Mouse (Mus musculus) retina, embryonic 14.5 days (tissue): Measurements from ENCODE around the gene Nkpd1.
"Not testable (repeated sequence)": the region's sequence is repeated elsewhere in the genome, so short reads cannot be mapped to it uniquely, and the experiment has no call there.

ENCODE experiments used
- DNase-seq: peaks from one replicate; pipeline ENCODE4 v3.0.0-alpha.2; 2015; ENCODE audit warnings: low spot score

The Nkpd1 gene

DNA sequence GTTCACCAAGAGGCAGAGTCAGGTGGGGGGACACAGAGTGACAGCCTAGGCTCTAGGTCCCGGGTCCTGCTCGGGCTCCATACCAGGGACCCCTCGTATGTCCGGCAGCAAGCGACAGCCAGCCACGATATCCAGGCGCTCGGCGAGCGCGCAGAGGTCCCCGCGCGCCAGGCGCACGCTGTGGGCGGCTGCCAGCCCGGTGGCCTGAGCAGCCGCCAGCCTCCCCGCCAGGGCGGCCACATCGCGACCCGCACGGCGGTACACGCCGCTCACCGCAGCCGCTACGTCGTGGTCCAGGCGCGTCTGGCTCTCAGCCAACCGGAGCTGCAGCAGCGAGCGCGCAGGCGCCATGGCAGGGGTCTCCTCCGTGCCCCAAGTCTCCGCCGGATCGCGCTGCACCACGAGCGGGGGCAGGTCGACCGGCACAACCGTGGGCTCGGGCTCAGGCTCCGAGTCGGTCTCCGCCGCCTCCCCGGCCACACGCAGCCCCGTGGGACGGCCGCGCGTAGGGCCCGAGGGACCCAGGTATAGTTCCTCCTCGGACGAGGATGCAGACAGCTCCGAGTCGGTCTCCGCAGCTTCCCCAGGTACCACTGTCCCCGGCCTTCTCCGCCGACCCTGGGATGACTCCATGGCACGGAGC is 10.5 kb upstream of the Nkpd1 start:
- peak; percentile 72 for DNase-seq

DNA sequence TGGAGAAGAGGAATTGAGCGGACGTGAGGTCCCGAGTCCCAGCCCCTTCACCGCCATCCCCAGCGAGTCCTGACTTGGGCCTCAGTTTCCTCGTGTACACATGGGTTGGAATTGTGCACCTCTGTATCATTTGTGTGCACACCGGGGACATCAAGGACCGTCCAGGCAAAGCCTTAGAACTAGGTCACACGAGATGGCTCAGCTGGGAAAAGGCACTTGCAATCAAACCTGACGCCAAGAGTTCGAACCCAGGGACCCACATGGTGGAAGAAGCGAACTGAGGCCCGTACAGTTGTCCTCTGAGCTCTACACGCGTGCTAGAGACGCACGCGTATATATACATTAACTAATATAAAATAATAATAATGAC is 10.0 kb upstream of the Nkpd1 start:
- peak; percentile 41 for DNase-seq

DNA sequence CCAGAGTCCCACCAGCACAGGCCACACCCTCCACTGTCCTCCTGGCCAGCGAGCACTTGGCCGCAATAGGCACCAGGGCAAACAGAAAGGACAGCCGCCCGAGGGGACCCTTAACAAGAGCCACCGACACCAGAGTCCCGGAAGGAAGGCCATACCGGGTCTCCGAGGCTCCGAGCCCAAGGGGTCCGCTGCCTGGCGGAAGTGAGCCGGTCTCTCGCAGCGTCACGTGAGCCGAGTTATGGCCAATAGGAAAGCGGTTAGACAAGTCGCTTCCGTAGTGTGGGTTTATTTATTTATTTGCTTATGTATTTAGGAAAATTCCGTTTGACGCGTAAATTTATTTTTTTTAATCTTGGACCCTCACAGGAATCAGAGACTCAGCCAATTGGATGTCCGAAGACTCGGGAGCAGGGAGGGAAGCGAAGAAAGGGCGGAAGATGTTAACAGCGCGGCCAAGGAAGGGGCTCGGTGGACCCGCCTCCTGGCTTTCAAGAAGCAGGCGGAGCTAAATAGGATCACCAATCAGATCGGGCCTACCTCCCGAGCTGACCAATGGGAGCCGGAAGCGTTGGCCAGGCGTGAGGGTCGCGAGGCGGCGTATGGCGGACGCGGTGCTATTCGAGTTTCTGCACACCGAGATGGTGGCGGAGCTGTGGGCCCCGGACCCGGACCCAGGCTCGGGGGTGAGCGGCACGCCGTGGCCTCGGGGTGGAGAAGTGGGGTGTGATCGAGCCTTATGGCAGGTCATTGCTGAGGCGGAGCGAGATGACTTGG is 9.3 kb upstream of the Nkpd1 start, which contains the start of the genes Bloc1s3 and Trappc6a:
Bloc1s3 (minus strand) TSS at position 218 of the 774 bp plus-strand sequence.
Trappc6a (plus strand) TSS at position 246 of the 774 bp plus-strand sequence.
- DNase-seq: peak; percentile 96

DNA sequence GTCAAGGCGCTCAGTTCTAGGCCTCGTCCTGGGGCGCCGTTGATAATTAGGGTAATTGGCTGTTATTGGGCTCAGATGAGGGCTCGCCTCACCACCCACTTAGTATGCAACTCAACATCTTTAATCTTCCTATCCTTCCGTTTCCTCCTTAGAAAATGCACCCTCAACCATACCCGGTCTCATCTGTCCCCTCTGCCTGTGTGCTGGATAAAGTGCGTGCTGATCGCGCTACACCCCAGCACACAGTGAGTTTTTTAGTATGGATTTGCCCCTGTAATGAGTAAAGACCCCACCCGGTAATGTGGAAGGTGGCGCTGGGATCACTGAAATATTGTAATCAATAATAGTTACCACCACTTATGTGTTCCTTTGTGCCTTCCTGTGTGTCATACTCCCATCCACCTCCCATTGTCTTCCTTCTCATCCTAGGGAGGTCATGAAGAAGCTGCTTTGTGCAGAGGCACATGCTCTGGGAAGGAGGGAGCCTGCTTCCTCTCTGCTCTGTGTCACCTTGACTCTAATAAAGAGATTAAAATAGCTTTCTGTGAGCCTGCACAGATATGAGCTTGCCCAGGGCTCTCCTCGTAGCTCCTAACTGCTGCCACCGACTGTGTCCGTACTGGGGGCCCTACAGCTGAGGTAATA is 8.6 kb upstream of the Nkpd1 start:
- DNase-seq: peak; percentile 33

DNA sequence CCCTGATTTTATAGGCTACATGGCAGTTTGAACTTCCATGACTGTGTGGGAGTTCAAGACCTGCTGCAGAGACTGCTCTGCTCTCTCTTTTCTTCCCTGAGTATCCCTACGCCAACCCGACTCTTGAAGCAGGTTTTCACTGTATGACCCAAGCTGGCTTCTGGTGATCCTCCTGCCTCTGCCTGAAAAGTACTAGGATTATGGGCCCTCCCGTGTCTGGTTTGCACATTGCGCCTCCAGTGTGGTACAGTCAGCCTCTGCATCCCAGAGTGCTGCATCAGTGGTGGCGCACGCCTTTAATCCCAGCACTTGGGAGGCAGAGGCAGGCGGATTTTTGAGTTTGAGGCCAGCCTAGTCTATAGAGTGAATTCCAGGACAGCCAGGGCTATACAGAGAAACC is 7.9 kb upstream of the Nkpd1 start:
- DNase-seq: no peak

DNA sequence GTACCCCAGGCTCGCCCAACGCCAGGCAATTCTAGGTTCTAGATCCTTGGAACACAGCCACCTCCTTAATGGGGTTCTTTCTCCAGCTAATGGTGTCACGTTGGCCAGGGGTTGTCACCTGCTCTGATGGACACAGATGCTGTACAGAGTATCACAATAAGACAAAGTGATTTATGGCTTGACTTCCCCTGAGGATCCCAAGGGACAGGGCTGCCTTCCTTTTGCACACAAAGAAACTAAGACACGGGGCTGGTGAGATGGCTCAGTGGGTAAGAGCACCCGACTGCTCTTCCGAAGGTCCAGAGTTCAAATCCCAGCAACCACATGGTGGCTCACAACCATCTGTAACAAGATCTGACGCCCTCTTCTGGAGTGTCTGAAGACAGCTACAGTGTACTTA is 5.7 kb upstream of the Nkpd1 start:
- not testable (repeated sequence) for DNase-seq

DNA sequence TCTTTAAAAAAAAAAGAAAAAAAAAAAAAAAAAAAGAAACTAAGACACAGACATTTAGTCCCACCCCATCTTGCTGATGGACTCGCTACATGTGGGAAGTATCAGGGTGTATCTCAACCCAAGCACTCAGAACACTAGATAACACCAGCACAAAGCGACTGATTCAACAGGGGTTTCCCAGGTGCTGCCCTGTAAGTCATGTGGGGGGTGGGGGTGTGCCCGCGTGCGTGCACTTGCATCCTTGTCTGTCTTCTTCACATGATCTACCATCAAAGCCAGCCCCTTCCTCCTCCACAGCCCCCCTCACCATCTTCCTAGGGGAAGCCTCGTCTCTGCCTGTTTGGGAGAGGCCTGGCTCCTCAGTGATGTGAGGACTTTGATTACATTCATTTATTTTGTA is 5.3 kb upstream of the Nkpd1 start:
- DNase-seq: no peak

DNA sequence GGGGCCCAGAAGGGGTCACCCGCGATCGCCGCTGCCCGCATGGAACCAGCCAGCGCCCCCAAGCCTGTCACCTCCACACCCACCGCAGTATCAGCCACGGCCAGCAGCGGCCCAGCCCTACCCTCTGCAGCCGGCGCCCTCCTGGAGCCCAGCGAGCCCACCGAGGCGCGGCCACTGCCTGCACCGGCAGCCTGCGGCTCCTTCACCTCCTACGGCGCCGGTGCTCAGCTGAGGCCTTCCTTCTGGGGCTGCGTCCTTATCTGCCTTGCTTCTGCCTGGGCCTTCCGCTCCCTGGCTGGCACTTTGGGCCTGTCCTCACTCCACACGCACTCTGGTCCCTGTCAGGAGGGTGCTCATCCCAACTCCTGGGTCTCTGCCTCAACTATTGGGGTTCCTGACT is 2.4 kb downstream of the Nkpd1 start:
- DNase-seq: peak; percentile 36

DNA sequence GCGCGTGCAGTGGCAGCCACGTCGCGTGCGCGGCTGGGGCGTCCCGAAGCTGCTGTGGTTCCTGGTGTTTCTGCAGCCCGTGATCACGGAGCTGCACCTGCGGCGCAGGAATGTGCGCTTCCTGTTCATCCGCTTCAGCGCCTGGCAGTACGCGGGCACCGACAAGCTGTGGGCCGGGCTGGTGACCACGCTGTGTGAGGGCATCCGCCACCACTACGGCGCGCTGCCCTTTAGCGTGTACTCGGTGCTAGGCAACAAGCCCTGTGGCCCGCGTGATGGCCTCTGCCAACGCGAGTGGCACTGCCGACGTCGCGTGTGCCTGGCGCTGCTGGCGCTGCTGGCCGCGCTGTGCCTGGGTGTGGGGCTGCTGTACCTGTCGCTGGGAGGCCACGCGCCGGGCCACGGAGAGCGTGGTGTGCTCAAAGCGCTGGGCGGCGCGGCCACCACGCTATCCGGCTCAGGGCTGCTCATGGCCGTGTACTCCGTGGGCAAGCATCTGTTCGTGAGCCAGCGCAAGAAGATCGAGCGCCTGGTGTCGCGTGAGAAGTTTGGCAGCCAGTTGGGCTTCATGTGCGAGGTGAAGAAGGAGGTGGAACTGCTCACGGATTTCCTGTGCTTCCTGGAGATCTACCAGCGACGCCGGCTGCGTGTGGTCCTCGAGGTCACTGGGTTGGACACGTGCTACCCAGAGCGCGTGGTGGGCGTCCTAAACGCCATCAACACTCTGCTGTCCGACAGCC is 5.5 kb downstream of the Nkpd1 start:
- no peak for DNase-seq

DNA sequence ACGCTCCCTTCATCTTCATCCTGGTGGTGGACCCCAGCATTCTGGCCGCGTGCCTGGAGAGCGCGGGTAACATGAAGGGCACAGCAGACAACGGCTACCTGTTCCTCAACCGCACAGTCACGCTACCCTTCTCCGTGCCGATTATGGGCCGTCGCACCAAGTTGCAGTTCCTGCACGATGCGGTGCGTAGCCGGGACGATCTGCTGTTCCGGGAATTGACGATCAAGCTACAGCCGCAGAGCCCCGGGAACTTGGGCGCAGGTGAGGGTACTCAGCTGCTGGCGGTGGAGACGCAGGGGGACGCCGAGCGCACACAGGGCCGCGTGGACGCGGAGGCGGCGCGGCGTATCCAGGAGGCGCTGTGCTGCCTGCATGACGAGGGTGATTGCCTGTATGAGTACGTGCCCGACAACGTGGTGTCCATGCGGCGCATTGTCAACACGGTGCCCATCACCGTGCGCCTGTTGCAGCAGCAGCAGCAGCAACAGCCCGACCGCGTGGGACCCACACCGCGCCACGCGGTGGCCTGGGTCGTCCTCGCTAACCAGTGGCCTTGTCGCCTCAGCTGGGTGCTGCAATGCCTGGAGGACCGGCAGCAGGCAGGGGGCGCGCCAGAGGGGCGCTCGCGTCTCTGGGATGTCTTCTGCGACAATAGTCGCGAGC is 6.2 kb downstream of the Nkpd1 start:
- DNase-seq: peak; percentile 78

DNA sequence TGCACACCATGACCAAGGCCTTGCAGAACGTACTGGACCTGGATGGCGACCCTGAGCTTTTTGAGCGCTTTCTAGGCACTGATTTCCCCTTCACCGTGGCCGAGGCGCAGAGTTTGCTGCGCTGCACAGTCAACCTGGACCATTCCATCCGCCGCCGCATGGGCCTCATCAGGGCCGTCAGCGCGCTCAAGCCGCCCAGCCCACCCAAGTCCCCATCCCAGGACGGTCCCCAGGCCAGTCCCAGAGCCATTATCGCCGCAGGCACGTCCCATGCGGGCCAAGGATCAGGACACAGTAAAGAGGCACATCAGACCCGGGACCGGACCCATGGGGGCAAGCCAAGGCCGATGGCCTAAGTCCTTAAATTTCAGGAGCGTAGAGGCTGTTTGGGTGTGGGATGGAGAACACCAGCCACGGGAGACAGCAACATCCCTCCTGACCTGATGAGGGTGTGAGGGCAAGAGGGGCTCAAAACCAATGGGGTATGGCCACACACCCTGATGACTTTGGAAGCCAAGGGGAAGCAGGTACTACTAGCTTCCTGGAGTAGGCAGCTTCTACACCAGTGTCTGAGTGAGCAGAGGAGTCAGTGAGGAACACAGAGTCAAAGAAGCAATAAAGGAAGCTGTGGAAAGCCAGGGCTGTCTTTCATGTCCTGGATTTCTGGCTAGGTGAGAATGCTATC is 6.9 kb downstream of the Nkpd1 start:
- DNase-seq: no peak

DNA sequence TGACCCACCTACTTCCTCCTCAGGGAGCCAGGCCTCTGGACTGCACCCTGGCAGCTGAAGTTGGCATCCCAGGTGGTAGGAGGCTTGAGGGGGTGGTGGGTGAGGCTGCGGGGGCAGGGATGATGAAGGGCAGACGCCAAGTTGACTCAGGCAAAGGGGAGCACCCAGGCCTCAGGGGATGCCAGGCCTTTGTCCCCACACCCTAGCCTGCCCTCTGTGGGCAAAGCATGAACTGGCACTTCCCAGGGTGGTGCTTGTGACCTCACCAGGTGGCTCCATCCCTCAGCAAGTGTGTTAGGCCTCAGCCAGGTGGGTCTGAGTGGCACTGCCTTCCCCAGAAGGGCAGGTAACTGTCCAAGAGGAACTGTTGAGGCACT is 7.5 kb downstream of the Nkpd1 start:
- no peak for DNase-seq

DNA sequence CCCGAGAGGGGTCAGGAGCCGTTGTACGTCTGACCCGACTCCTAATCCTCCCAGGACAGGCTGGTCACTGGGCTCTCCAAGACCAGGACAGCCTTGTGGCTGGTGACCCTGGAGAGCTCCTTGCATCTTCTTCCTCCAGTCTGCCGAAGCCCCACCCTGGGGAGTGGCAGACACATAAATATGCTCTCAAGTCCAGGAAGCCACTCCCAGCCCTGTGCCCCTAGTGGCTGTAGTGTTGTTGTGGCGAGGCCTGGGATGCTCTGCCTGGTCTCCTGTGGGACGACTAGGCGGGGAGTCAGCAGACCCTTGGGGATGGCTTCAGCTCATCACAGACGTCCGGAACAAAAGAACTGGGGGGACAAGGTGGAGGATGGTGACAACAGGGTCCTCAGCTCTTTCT is 13.4 kb downstream of the Nkpd1 start:
- DNase-seq: no peak

DNA sequence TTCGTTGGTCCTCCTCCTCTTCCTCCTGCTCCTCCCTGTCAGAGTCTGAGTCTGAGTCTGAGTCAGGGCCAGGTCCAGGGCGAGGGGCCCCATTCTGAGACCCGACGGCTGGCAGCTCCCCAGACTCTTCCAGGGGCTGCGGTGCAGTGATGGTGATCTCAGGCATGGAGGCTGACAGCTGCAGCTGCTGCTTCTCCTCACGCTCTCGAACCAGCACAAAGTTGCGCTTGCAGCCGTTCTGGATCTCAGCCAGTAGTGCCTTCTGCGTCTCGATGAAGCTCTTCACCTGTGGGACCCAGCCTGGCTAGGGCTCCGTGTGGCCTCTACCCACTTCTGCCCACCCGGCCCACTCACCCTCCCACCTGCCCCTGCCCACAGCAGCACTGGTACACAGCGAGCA is 14.6 kb downstream of the Nkpd1 start:
- no peak for DNase-seq

DNA sequence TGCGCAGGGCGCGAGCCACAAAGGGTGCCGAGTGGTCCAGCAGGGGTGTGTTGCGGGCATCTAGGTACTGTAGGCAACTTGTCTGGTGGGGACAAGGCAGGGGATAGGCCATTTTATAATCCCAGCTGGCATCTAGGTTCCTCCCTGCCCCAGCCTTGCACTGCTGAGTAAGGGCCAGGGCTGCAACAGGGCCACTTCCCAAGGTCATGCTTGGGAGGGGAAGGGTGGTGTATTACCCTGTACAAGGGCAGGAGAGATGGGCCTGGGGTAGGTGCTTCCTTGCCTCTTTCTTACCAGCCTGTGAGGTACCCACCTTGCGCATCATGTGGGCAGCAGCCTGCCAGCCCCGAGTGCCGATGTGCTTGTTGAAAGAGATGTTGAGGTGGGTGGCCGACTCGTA is 17.0 kb downstream of the Nkpd1 start:
- no peak for DNase-seq

DNA sequence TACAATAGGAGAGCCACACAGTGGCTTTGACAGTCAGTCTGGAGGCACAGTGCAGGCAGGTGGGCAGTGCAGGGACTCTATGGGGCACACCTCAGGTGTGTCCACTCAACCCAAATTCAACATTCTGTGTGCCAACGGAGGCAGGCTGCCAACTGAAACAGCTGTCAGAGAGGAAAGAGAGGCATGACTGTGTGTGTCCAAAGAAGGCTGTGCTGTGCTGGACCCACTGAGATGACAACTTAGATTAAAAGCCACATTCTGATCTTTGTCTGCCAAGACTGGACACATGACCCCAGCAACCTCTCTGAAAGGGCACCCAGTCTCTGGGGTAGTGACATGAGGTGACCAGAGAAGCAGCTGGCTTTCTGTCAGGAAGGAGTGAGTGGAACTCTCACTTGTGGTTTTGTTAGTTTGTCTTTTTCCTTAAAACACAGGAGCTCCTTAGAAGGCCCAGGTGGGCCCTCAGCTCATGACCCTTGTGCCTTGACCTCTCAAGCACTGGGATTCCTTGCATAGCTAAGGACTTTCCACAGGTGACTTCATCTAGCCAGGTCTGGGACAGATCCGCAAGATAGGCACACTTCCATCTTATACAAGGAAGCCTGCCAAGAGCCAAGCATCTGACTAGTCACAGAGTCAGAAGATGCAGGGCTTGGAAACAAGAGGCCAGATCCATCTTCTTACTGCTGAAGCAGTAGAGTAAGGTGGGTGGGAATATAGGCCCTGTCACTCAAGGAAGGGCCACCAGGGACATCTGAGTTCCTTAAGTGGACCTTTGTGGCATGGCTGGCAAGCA is 23.3 kb downstream of the Nkpd1 start:
- DNase-seq: no peak

DNA sequence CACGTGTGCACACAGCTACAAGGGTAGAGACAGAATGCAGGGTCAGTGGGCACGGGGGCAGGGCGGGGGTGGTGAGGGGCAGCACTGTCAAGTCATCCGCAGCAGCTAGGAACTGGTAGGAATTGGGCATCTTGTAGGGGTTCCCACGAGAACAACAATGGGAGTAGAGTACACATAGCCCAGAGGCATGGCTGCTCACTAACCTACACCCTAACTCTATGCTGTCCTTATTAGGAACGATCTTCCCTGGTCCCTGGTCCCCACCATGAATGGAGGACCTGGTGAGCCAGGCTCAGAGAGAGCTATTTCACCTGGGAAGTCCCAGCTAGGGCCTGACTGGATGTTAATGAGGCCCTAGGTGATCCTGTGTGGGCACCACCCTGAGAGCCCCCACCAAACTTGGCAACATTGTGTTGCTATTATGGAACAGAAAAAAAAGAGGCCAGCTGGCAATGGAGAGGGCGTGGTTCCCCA is 24.1 kb downstream of the Nkpd1 start:
- DNase-seq: no peak

DNA sequence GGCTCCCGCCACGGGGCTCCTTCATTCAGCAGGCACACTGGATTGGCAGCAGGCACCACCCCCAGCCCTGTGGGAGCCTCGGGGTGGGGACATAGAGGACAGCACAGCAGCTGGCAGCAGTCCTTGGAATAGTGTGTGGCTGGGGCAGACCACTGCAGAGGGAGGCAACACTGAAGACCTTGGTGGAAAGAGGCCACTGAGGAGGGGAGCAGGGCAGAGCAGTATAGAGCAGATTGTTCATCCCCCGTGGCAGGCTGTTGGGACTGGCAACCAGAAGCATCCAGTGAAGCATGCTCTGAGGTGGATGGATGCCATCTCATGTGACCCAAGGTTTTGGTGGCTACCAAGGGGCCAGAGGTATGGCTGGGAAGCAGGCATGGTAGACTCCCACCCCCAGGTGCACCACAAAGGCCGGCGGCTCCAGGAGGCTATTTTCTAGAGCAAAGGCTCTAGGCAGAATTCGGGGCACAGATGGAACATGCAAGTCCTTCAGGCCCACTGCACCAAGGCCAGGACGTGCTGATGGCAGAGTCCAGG is 24.6 kb downstream of the Nkpd1 start:
- DNase-seq: no peak

DNA sequence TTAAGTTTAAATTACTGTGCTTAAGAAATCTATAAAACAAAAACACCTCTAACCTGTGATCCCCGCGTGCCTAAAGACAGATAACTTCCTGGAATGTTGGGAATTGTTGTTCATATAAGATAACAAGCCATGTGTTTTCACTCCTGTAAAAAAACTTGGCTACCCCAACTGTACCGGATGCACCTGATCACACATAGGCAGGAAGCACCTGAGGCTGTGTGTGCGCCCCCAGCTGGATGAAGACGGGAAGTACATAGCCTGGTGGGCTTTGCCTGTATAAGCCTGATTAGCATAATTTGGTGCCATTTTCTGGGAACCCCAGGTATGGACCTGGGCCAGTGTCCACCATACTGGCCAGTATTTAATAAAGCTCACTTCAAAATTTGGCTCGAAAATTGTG is 25.9 kb downstream of the Nkpd1 start:
- DNase-seq: no peak

DNA sequence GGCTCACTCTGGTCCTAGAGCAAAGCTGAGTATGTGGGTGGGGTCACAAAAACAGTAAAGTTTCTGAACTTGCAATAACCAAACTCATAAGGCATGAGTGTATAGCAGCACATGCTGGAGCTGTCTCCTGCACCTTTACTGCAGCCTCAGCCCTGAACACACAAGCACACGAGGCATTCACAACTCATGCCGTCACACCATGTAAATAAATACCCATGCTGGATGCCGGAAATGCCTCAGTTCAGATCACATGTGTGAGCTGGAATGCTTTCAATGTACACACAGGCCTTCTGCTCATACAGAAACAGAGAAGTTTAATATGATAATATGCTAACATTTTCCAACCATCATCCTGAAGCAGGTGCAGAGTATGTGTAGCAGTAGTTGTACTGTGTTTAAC is 28.4 kb downstream of the Nkpd1 start:
- no peak for DNase-seq
